Comparison of ENCODE assay signal across 8 mouse cellular contexts in the genomic region with DNA sequence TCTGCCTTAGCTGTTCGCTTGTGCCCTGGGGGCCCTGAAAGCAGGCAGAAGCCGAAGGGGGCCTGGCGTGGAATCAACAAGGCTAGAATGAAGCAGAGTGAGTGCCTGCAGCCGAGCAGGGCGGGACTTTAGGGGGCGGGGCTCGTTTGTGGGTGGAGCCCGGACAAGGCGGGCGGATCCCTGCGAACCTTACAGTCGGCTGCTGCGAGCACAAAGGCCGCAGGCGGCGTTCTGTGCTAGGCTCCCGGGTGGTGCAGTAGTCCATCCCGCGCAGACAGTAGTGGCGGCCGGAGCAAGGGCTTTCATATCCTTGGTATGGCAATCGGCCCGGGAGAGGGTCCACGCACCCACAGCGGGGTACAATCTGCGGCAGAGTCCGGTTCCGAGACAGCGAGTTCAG. TPM values are rescaled to one million over a fixed set of nuclear protein-coding genes. Genes with fewer than 3 reads are reported as not detected.
A peak's percentile ranks its signal among the peaks of the same experiment; 100 is the strongest.
DNase-seq lines count a peak whose midpoint lies in the region; ATAC-seq and TF ChIP-seq lines count a peak whose summit lies in the region.

No protein-coding gene starts in this region.

- H3K9me3 ChIP-seq in embryonic facial prominence, embryonic 11.5 days (replicated peaks; ENCODE audit: control insufficient read depth, low read length) = no peaks in the 10 kb centered on the region
- no peaks in the 10 kb centered on the region for H3K9me3 ChIP-seq in intestine, postnatal 0 days (ENCODE audit: control insufficient read depth)
- H3K9me3 ChIP-seq in limb, embryonic 11.5 days (ENCODE audit: control insufficient read depth, low read length) = no peaks in the 10 kb centered on the region
- no peaks in the 10 kb centered on the region for H3K9me3 ChIP-seq in midbrain, embryonic 12.5 days

- no peaks in the 10 kb centered on the region for H3K27me3 ChIP-seq in embryonic facial prominence, embryonic 11.5 days (ENCODE audit: control insufficient read depth, insufficient read depth, low read length)
- H3K27me3 ChIP-seq in intestine, postnatal 0 days (replicated peaks; ENCODE audit: control insufficient read depth, insufficient read depth, low read length) = peaks cover 4% of the 10 kb centered on the region; the same call in 1 of the 2 replicates
- peaks cover 3% of the 10 kb centered on the region; the same call in 1 of the 2 replicates for H3K27me3 ChIP-seq in limb, embryonic 11.5 days (ENCODE audit: control insufficient read depth, insufficient read depth, low read length)
- H3K27me3 ChIP-seq in midbrain, embryonic 12.5 days = peaks cover 33% of the 10 kb centered on the region
- peaks cover 3% of the 10 kb centered on the region for H3K27me3 ChIP-seq in small intestine, adult 2 months (ENCODE audit: control insufficient read depth, insufficient read depth, low read length)

- no peak overlapping the region for H3K27ac ChIP-seq in embryonic facial prominence, embryonic 11.5 days (replicated peaks; ENCODE audit: low read depth, low read length)
- H3K27ac ChIP-seq in intestine, postnatal 0 days (ENCODE audit: low read depth, low read length) = no peak overlapping the region
- no peak overlapping the region for H3K27ac ChIP-seq in limb, embryonic 11.5 days (replicated peaks; ENCODE audit: low read depth, low read length)
- H3K27ac ChIP-seq in midbrain, embryonic 12.5 days (replicated peaks) = peak overlapping the region; percentile 54
- H3K27ac ChIP-seq in small intestine, adult 2 months (ENCODE audit: insufficient read depth, low read depth, low read length) = no peak overlapping the region

- peak; percentile 59 to 71 for DNase-seq in adrenal gland, postnatal 4 days (ENCODE audit: low spot score in 2 of 2)
- peak; percentile 90 for DNase-seq in embryonic facial prominence, embryonic 11.5 days (ENCODE audit: low spot score)
- DNase-seq in limb, embryonic 11.5 days (ENCODE audit: low spot score) = peak; percentile 92
- DNase-seq in adipocyte (ENCODE audit: low spot score) = no peak

- H3K9ac ChIP-seq in embryonic facial prominence, embryonic 11.5 days (replicated peaks; ENCODE audit: low read length) = peak overlapping the region; percentile 66
- 0 out of 2 replicates have a peak overlapping the region, but pooled peaks have one; percentile 40 for H3K9ac ChIP-seq in intestine, postnatal 0 days (ENCODE audit: low read depth, low read length)
- H3K9ac ChIP-seq in limb, embryonic 11.5 days (ENCODE audit: low read length) = peak overlapping the region; percentile 34
- peak overlapping the region; percentile 72 for H3K9ac ChIP-seq in midbrain, embryonic 12.5 days (replicated peaks)

- H3K4me1 ChIP-seq in embryonic facial prominence, embryonic 11.5 days (ENCODE audit: control insufficient read depth, insufficient read depth, low read length) = peaks cover 2% of the 10 kb centered on the region; the same call in 1 of the 2 replicates
- peaks cover 6% of the 10 kb centered on the region; the same call in 1 of the 2 replicates for H3K4me1 ChIP-seq in intestine, postnatal 0 days (replicated peaks; ENCODE audit: control insufficient read depth, insufficient read depth, low read length)
- peaks cover 16% of the 10 kb centered on the region for H3K4me1 ChIP-seq in limb, embryonic 11.5 days (ENCODE audit: control insufficient read depth, insufficient read depth, low read length)
- peaks cover 30% of the 10 kb centered on the region for H3K4me1 ChIP-seq in midbrain, embryonic 12.5 days
- peaks cover 10% of the 10 kb centered on the region; the same call in 1 of the 2 replicates for H3K4me1 ChIP-seq in small intestine, adult 2 months (ENCODE audit: control insufficient read depth, insufficient read depth, insufficient read length, low read length)

- no peak for TF ChIP-seq POLR2A in small intestine, adult 2 months (IDR thresholded peaks at IDR 0.05; ENCODE audit: low read depth, low read length)

- peak; percentile 57; the same call in 1 of the 2 replicates for ATAC-seq in embryonic facial prominence, embryonic 11.5 days (replicated peaks; ENCODE audit: insufficient number of reproducible peaks, low FRiP score, low TSS enrichment, low read depth)
- peak; percentile 71 for ATAC-seq in granulocyte monocyte progenitor cell, adult 5-6 weeks (replicated peaks; ENCODE audit: poor library complexity, severe bottlenecking)
- ATAC-seq in intestine, postnatal 0 days = peak; percentile 58
- ATAC-seq in limb, embryonic 11.5 days (ENCODE audit: insufficient number of reproducible peaks, low FRiP score, low TSS enrichment, low read depth) = peak; percentile 61; the same call in 1 of the 2 replicates
- ATAC-seq in midbrain, embryonic 12.5 days (ENCODE audit: low FRiP score, low read depth) = peak; percentile 70

- TF ChIP-seq CTCF in intestine, postnatal 0 days (IDR thresholded peaks at IDR 0.05; ENCODE audit: low read depth) = peak; percentile 58
- no peak for TF ChIP-seq CTCF in small intestine, adult 2 months (IDR thresholded peaks at IDR 0.05; ENCODE audit: extremely low read depth, insufficient read length, insufficient replicate concordance, low read depth, low read length)

- peak overlapping the region; percentile 41 for H3K4me3 ChIP-seq in embryonic facial prominence, embryonic 11.5 days (ENCODE audit: low read depth, low read length)
- peak overlapping the region; percentile 50 for H3K4me3 ChIP-seq in intestine, postnatal 0 days (ENCODE audit: low read depth, low read length)
- peak overlapping the region; percentile 32 for H3K4me3 ChIP-seq in limb, embryonic 11.5 days (ENCODE audit: low read depth, low read length)
- peak overlapping the region; percentile 53 for H3K4me3 ChIP-seq in midbrain, embryonic 12.5 days
- peak overlapping the region; percentile 67 for H3K4me3 ChIP-seq in small intestine, adult 2 months (ENCODE audit: low read depth, low read length)

- peak overlapping the region; percentile 87 for H3K4me2 ChIP-seq in embryonic facial prominence, embryonic 11.5 days (ENCODE audit: low read depth, low read length)
- peak overlapping the region; percentile 94 for H3K4me2 ChIP-seq in intestine, postnatal 0 days (replicated peaks; ENCODE audit: low read depth)
- H3K4me2 ChIP-seq in limb, embryonic 11.5 days (ENCODE audit: low read depth, severe bottlenecking) = peak overlapping the region; percentile 60
- H3K4me2 ChIP-seq in midbrain, embryonic 12.5 days (replicated peaks) = peak overlapping the region; percentile 81

- under 1% methylated on average over 29 of the region's 29 CpGs for WGBS in embryonic facial prominence, embryonic 11.5 days
- WGBS in intestine, postnatal 0 days = under 1% methylated on average over 29 of the region's 29 CpGs
- WGBS in limb, embryonic 11.5 days = under 1% methylated on average over 29 of the region's 29 CpGs
- 0% methylated on average over 29 of the region's 29 CpGs for WGBS in midbrain, embryonic 12.5 days
- under 1% methylated on average over 29 of the region's 29 CpGs for WGBS in small intestine, adult 2 months

- no peaks in the 10 kb centered on the region for H3K36me3 ChIP-seq in embryonic facial prominence, embryonic 11.5 days (replicated peaks; ENCODE audit: control insufficient read depth, insufficient read depth, low read depth, low read length)
- H3K36me3 ChIP-seq in intestine, postnatal 0 days (ENCODE audit: control insufficient read depth, insufficient read depth) = no peaks in the 10 kb centered on the region
- H3K36me3 ChIP-seq in limb, embryonic 11.5 days (ENCODE audit: control insufficient read depth, insufficient read depth, low read length) = no peaks in the 10 kb centered on the region
- no peaks in the 10 kb centered on the region for H3K36me3 ChIP-seq in midbrain, embryonic 12.5 days
- H3K36me3 ChIP-seq in small intestine, adult 2 months (ENCODE audit: control insufficient read depth, insufficient read depth, low read length) = no peaks in the 10 kb centered on the region

RNA-seq across cellular contexts. Expression of gene AI464131, which starts 4.0 kb away (rescaled TPM):
- total RNA-seq in adrenal gland, postnatal 4 days (2021) = 10 to 100 TPM; 11.1 to 12.2 TPM
- polyA plus RNA-seq in embryonic facial prominence, embryonic 11.5 days (2014; fragmentation: Nextera tagmentation; extraction: Ambion mirVana) = 9.7 and 11.4 TPM in 2 replicates
- not detected in 2 replicates for total RNA-seq in granulocyte monocyte progenitor cell, adult 5-6 weeks (2014; fragmentation: Nextera tagmentation)
- not detected in 2 replicates for total RNA-seq in granulocyte monocyte progenitor cell, adult 5-6 weeks (2017)
- 11.6 and 13.7 TPM in 2 replicates for polyA plus RNA-seq in intestine, postnatal 0 days (2015; fragmentation: Nextera tagmentation; extraction: Ambion mirVana)
- polyA plus RNA-seq in limb, embryonic 11.5 days (2014; fragmentation: Nextera tagmentation; extraction: Ambion mirVana) = 3.9 and 4.2 TPM in 2 replicates
- polyA plus RNA-seq in midbrain, embryonic 12.5 days (2016; fragmentation: Nextera tagmentation; extraction: Ambion mirVana) = 8.5 and 8.7 TPM in 2 replicates
- 4.6 and 10.2 TPM in 2 replicates for polyA plus RNA-seq in small intestine, adult 2 months (2012; rRNA removed)

RNA-seq across cellular contexts. Expression of gene 1110017D15Rik, which starts 10.2 kb away (rescaled TPM):
- 1 to 10 TPM in 1 of 2 experiments, under 1 TPM in 1; 0.56 to 1.2 TPM for total RNA-seq in adrenal gland, postnatal 4 days (2021)
- 6.3 and 6.4 TPM in 2 replicates for polyA plus RNA-seq in embryonic facial prominence, embryonic 11.5 days (2014; fragmentation: Nextera tagmentation; extraction: Ambion mirVana)
- total RNA-seq in granulocyte monocyte progenitor cell, adult 5-6 weeks (2014; fragmentation: Nextera tagmentation) = 1.9 TPM in 1 of 2 replicates, not detected in the other
- not detected in 2 replicates for total RNA-seq in granulocyte monocyte progenitor cell, adult 5-6 weeks (2017)
- 0.52 and 2.0 TPM in 2 replicates for polyA plus RNA-seq in intestine, postnatal 0 days (2015; fragmentation: Nextera tagmentation; extraction: Ambion mirVana)
- polyA plus RNA-seq in limb, embryonic 11.5 days (2014; fragmentation: Nextera tagmentation; extraction: Ambion mirVana) = 3.2 and 3.8 TPM in 2 replicates
- polyA plus RNA-seq in midbrain, embryonic 12.5 days (2016; fragmentation: Nextera tagmentation; extraction: Ambion mirVana) = 5.0 and 5.5 TPM in 2 replicates
- 0.37 TPM in 1 of 2 replicates, not detected in the other for polyA plus RNA-seq in small intestine, adult 2 months (2012; rRNA removed)

RNA-seq across cellular contexts. Expression of gene Nudt2, which starts 42.0 kb away (rescaled TPM):
- 10 to 100 TPM; 31.1 to 31.7 TPM for total RNA-seq in adrenal gland, postnatal 4 days (2021)
- 59.7 and 62.3 TPM in 2 replicates for polyA plus RNA-seq in embryonic facial prominence, embryonic 11.5 days (2014; fragmentation: Nextera tagmentation; extraction: Ambion mirVana)
- 12.3 and 72.3 TPM in 2 replicates for total RNA-seq in granulocyte monocyte progenitor cell, adult 5-6 weeks (2014; fragmentation: Nextera tagmentation)
- total RNA-seq in granulocyte monocyte progenitor cell, adult 5-6 weeks (2017) = 15.1 and 26.5 TPM in 2 replicates
- 34.9 and 35.7 TPM in 2 replicates for polyA plus RNA-seq in intestine, postnatal 0 days (2015; fragmentation: Nextera tagmentation; extraction: Ambion mirVana)
- 53.3 and 55.8 TPM in 2 replicates for polyA plus RNA-seq in limb, embryonic 11.5 days (2014; fragmentation: Nextera tagmentation; extraction: Ambion mirVana)
- polyA plus RNA-seq in midbrain, embryonic 12.5 days (2016; fragmentation: Nextera tagmentation; extraction: Ambion mirVana) = 56.9 and 63.5 TPM in 2 replicates
- 4.8 and 10.5 TPM in 2 replicates for polyA plus RNA-seq in small intestine, adult 2 months (2012; rRNA removed)

RNA-seq across cellular contexts. Expression of gene Kif24, which starts 42.2 kb away (rescaled TPM):
- total RNA-seq in adrenal gland, postnatal 4 days (2021) = 1 to 10 TPM; 5.3 to 5.8 TPM
- 8.7 and 10.1 TPM in 2 replicates for polyA plus RNA-seq in embryonic facial prominence, embryonic 11.5 days (2014; fragmentation: Nextera tagmentation; extraction: Ambion mirVana)
- 23.2 and 35.0 TPM in 2 replicates for total RNA-seq in granulocyte monocyte progenitor cell, adult 5-6 weeks (2014; fragmentation: Nextera tagmentation)
- total RNA-seq in granulocyte monocyte progenitor cell, adult 5-6 weeks (2017) = 12.8 and 15.4 TPM in 2 replicates
- 1.3 and 1.4 TPM in 2 replicates for polyA plus RNA-seq in intestine, postnatal 0 days (2015; fragmentation: Nextera tagmentation; extraction: Ambion mirVana)
- 7.4 and 10.7 TPM in 2 replicates for polyA plus RNA-seq in limb, embryonic 11.5 days (2014; fragmentation: Nextera tagmentation; extraction: Ambion mirVana)
- 11.9 and 12.6 TPM in 2 replicates for polyA plus RNA-seq in midbrain, embryonic 12.5 days (2016; fragmentation: Nextera tagmentation; extraction: Ambion mirVana)
- 0.62 and 1.1 TPM in 2 replicates for polyA plus RNA-seq in small intestine, adult 2 months (2012; rRNA removed)
